Mouse (Mus musculus): Measurements from ENCODE around the gene C2cd5.

DNA sequence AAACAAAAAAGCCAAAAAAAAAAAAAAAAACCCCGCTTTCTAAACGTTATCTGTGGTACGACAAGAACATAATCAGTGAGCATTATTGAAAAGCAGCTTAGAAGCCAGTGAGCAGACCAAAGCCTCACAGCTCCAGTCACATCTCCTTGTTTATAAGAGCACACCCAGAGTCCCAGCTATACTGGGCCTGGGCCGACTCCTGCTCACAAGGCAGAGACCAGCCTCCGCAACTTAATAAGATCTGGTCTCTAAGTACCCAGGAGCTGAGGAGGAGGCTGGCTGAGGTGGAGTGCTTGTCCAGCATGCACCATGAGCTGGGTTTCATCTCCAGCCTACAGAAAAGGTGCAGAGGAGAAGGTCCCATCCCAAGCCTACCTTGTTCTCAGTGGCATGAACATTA is 29.9 kb downstream of the C2cd5 start:
- TF ChIP-seq MAFK (IDR thresholded peaks at IDR 0.05; ENCODE audit: insufficient read depth, low read depth, low read length) (no peak), ZC3H11A (IDR thresholded peaks at IDR 0.05; ENCODE audit: borderline replicate concordance, low read depth, low read length) (no peak), HCFC1 (IDR thresholded peaks at IDR 0.05; ENCODE audit: borderline replicate concordance, insufficient read depth, low read length) (no peak), CHD2 (IDR thresholded peaks at IDR 0.05; ENCODE audit: low read depth, low read length) (no peak)

Data from ES-E14 (cell line).